Mouse (Mus musculus) lung, embryonic 15.5 days (tissue): Measurements from ENCODE around the gene Lgals7. TPM values are rescaled to one million over a fixed set of nuclear protein-coding genes. Genes with fewer than 3 reads are reported as not detected.

ENCODE experiments used
- ATAC-seq: fragments of 200-750 bp; cut with Nextera tagmentation; 2 replicates; pipeline ENCODE4 v1.8.0; 2017; ENCODE audit warnings: moderate number of reproducible peaks, borderline replicate concordance; ENCODE audit not compliant: low FRiP score, low TSS enrichment; ENCODE audit errors: extremely low read depth
- H3K27ac ChIP-seq: fragments of 300-500 bp; sonication (generic); 2 replicates; pipeline ENCODE4 v1.5.1; 2015; ENCODE audit warnings: moderate library complexity, mild to moderate bottlenecking, inconsistent platforms
- H3K27me3 ChIP-seq: fragments of 300-500 bp; sonication (generic); 2 replicates; pipeline ENCODE4 v1.6.1; 2015; ENCODE audit warnings: inconsistent platforms
- H3K36me3 ChIP-seq: fragments of 300-500 bp; sonication (generic); 2 replicates; pipeline ENCODE4 v1.6.1; 2015; ENCODE audit warnings: inconsistent platforms
- H3K4me1 ChIP-seq: fragments of 300-500 bp; sonication (generic); 2 replicates; pipeline ENCODE4 v1.6.1; 2015; ENCODE audit warnings: inconsistent platforms
- H3K4me2 ChIP-seq: fragments of 300-500 bp; sonication (generic); 2 replicates; pipeline ENCODE4 v1.6.1; 2015; ENCODE audit warnings: inconsistent platforms, mild to moderate bottlenecking, moderate library complexity
- H3K4me3 ChIP-seq: fragments of 300-500 bp; sonication (generic); 2 replicates; pipeline ENCODE4 v1.5.1; 2015; ENCODE audit warnings: mild to moderate bottlenecking, inconsistent platforms
- H3K9ac ChIP-seq: fragments of 300-500 bp; sonication (generic); 2 replicates; pipeline ENCODE4 v1.6.1; 2015; ENCODE audit warnings: inconsistent platforms
- H3K9me3 ChIP-seq: fragments of 300-500 bp; sonication (generic); 2 replicates; pipeline ENCODE4 v1.6.1; 2016; ENCODE audit warnings: inconsistent platforms
- WGBS: fragments of 180-500 bp; shearing (Covaris S2); methylation state at CpG from one replicate; pipeline ENCODE4 v1.1.7; 2015; 5-methylcytosine and 5-hydroxymethylcytosine counted together
- polyA plus RNA-seq: library from polyadenylated mRNA; unstranded; fragments of >200 nt; fragmentation: Nextera tagmentation; extraction: Ambion mirVana; gene quantifications from 2 replicates; pipeline ENCODE4 v1.2.1, GENCODE M21; 2015

Gene Lgals7
- polyA plus RNA-seq, 1 experiment from 2014 or later, result 1.6 TPM

DNA sequence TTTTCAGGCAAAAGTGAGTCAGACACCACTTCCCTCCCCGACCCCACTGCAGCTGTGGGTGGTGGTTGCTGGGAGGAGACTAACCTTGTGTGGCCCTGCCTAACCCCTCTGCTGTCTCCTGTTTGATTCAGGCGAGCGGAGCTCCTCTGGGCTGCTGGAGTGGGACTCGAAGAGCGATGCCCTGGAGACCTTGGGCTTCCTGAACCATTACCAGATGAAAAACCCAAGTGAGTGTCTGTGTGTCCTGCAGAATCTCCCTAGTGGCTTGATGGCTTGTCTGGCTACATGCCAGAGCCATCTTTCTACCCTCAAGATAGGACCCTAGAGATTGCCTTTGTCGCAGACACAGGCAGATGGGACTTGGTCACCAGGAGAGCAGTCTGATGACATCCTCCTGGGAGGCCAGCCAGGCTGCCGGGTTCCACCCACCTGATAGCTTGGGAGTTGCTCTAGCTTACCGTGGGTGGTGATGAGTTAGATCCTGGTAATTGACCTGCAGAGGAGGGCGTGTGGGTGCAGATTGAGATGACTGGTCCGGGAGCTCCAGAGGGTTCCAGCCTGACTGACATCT lies 42.3 kb upstream of the Lgals7 start:
- Histone ChIP-seq H3K27ac (peak overlapping the region; percentile 39), H3K9ac (no peak overlapping the region)
- 66% methylated on average over 10 of the region's 10 CpGs for WGBS

DNA sequence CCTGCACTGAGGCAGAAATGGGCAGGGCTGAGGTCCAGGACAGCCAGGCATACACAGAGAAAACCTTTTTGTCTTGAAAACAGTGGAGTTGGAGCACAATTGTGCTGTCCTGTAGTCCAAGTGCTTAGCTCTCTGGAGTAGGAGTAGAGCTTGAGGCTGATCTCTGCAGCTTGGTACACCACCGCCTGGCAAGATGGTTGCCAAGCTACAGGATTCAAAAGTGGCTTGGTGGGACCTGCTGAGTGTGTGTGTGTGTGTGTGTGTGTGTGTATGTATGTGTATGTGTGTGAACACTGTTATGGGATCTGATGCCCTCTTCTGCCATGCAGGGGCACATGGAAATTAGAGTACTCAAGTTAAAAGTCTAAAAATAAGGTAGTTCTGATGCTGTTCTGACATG lies 41.1 kb upstream of the Lgals7 start:
- Histone ChIP-seq H3K27ac (no peak overlapping the region), H3K9me3 (no peaks in the 10 kb centered on the region), H3K27me3 (no peaks in the 10 kb centered on the region), H3K4me2 (no peak overlapping the region), H3K4me1 (peaks cover 58% of the 10 kb centered on the region), H3K4me3 (no peak overlapping the region), H3K36me3 (peaks cover 58% of the 10 kb centered on the region), H3K9ac (no peak overlapping the region)
- 48% methylated on average over 1 of the region's 1 CpGs for WGBS
- no peak for ATAC-seq

More for the DNA sequence above, 42.3 kb upstream of the Lgals7 start:
- Histone ChIP-seq H3K4me3 (no peak overlapping the region), H3K4me2 (no peak overlapping the region), H3K4me1 (peaks cover 54% of the 10 kb centered on the region), H3K27me3 (no peaks in the 10 kb centered on the region), H3K36me3 (peaks cover 70% of the 10 kb centered on the region), H3K9me3 (no peaks in the 10 kb centered on the region)
- no peak for ATAC-seq

DNA sequence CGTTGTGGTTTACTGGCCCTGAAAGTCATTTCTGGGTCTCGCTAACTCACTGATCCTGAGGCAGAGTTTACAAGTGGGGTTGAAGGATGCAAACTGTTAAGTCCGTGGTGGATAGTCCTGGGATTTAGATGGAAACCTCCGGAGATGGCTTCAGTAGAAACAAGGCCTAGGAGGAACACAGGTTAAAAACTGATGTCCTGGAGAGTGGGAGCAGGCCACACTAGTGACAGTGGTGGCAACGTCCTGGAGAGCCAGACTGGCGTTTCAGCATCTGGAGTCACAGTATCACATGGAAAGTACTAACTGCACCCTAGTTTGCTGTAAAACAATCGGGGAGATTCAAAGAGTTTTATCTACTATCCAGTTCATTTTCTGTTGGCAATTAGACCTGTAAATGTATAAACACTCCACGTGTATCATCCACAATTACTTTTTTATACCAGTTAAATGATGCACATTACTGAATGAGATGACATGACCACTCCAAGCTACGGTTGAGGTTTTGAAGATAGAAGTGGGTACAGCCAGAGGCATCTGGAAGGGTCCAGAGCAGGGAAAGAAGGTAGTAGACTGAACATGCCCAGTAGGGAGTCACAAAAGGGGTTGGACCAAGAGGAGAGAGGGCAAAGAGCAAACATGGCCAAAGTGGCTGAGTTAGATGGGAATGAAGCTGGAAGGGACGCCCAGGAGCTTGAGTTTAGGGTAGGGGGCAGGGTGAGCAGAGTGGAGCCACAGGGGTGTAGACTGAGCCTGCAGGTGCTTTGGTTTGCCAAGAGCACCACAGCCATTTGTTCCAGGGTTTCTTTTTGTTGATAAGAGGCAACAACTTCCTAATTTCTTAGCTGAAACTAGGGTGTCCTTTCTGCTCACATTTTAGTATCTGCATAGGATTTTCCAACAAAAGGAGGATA lies 40.4 kb upstream of the Lgals7 start:
- 46% methylated on average over 10 of the region's 10 CpGs for WGBS
- no peak overlapping the region for H3K4me2 ChIP-seq
- no peak for ATAC-seq
- H3K27me3 ChIP-seq, result no peaks in the 10 kb centered on the region
- H3K9ac ChIP-seq, result no peak overlapping the region
- H3K36me3 ChIP-seq, result peaks cover 51% of the 10 kb centered on the region
- no peaks in the 10 kb centered on the region for H3K9me3 ChIP-seq
- H3K27ac ChIP-seq, result peak overlapping the region; percentile 93; the same call in 1 of the 2 replicates
- H3K4me1 ChIP-seq, result peaks cover 61% of the 10 kb centered on the region
- no peak overlapping the region for H3K4me3 ChIP-seq

DNA sequence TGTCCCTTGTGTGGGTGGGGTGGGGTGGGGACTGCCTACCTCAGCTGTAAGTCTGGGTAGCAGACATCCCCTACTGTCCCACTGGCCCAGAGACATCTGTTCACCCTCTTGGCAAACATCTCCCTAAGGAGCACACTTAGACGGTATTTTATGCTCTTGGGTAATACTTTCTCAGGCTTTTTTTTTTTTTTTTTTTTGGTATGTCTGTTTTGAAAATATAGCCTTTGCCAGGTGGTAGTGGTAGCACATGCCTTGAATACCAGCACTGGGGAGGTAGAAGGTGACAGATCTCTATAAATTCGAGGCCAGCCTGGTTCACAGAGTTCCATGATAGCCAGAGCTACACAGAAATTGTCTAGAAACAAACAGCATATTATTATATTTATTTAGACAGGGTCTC lies 39.7 kb upstream of the Lgals7 start:
- peaks cover 58% of the 10 kb centered on the region for H3K4me1 ChIP-seq
- 32% methylated on average over 2 of the region's 2 CpGs for WGBS
- no peak overlapping the region for H3K4me3 ChIP-seq
- H3K9me3 ChIP-seq, result no peaks in the 10 kb centered on the region
- peak overlapping the region; percentile 93; the same call in 1 of the 2 replicates for H3K27ac ChIP-seq
- no peak for ATAC-seq
- H3K36me3 ChIP-seq, result peaks cover 44% of the 10 kb centered on the region
- H3K9ac ChIP-seq, result no peak overlapping the region
- H3K4me2 ChIP-seq, result no peak overlapping the region
- H3K27me3 ChIP-seq, result no peaks in the 10 kb centered on the region

DNA sequence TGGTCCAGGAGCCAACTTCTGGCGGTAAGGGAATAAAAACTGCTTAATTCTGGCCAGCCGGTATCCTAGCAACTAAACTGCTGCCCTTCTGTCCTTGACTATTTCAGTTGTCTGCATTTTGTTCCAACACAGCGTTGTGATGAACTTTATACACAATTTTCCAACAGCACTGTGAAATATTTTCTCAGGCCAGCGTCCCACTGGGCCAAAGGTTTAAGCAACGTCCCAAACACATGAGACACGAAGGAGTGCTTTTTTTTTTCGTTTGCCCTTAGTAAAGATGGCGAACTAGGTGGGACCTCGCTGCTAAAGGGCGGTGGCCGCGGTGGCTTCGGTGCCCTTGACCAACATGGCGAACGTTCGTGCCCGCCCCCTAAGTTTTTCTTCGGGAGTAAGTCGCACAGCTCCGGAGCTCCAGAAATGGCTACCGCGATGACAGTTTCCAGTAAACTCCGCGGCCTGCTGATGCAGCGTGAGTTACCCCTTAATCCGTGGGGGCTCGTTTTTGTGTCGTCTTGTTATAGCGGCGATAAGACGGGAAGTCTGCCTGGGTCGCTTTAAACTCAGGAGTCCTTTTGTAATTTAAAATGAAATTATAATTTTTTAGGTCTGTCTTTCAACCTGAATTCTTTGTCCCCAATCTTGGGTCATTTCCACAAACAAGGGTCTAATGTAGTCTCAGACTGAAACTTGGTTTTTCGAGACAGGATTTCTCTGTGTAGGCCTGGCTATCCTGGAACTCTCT lies 38.5 kb upstream of the Lgals7 start, which contains the start of gene Ech1:
Gene Ech1 (plus strand): TSS at position 277 of the 745 bp plus-strand sequence.
- Histone ChIP-seq H3K4me3 (peak within 1 kb of the TSS; percentile 46), H3K27me3 (no peaks in the 10 kb centered on the region), H3K9ac (peak within 1 kb of the TSS; percentile 52), H3K4me2 (peak within 1 kb of the TSS; percentile 54), H3K9me3 (no peaks in the 10 kb centered on the region), H3K36me3 (peaks cover 39% of the 10 kb centered on the region), H3K4me1 (peaks cover 50% of the 10 kb centered on the region), H3K27ac (peak within 1 kb of the TSS; percentile 93)
- ATAC-seq, result peak; percentile 79
- 3% methylated on average over 33 of the region's 33 CpGs for WGBS

DNA sequence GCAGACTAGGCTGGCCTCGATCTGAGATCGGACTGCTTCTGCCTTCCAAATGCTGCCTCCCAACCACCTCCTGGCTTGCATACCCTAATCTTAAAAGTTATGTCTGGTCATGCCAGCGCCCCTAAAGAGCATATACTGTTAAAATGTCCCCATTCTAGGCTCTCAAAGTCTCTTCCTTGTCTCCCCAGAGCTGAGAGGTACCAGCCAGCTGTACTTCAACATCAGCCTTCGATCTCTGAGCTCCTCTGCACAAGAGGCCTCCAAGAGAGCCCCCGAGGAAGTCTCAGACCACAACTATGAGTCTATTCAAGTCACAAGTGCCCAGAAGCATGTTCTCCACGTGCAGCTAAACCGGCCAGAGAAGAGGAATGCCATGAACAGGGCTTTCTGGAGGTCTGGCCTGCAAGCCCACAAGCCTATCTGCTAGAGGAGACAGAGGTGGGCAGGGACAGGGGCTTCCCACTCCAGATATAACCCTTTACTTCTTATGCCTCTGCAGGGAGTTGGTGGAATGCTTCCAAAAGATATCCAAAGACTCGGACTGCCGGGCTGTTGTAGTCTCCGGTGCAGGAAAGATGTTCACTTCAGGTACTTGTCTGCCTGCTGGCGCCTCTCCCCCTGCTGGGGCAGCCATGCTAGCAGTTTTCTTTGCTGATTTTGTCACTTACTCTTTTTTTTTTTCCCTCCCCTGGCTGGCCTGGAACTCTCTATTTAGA lies 37.8 kb upstream of the Lgals7 start:
- Histone ChIP-seq H3K9me3 (no peaks in the 10 kb centered on the region), H3K4me2 (peak overlapping the region; percentile 54), H3K27ac (peak overlapping the region; percentile 93), H3K9ac (peak overlapping the region; percentile 52), H3K36me3 (peaks cover 39% of the 10 kb centered on the region), H3K27me3 (no peaks in the 10 kb centered on the region), H3K4me3 (peak overlapping the region; percentile 46), H3K4me1 (peaks cover 43% of the 10 kb centered on the region)
- 39% methylated on average over 11 of the region's 11 CpGs for WGBS
- ATAC-seq, result 0 out of 2 replicates have a peak, but pooled peaks have one; percentile 13

DNA sequence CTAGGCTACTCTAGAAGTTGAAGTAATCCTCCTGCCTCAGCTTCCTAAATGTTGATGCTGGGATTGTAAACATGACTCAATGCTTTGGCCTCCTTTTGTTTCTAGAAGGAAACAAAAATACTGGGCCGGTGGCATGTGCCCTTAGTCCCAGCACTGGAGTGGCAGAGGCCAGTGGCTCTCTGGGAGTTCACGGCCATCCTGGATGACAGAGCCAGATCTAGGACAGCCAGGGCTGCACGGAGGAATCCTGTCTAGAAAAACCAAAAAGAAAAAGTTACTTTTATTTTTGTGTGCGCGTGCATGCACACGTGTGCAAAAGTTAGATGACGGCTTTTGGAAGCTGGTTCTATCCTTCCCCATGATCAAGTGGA lies 37.3 kb upstream of the Lgals7 start:
- no peak for ATAC-seq
- H3K9me3 ChIP-seq, result no peaks in the 10 kb centered on the region
- H3K4me3 ChIP-seq, result no peak overlapping the region; the same call in 1 of the 2 replicates
- H3K9ac ChIP-seq, result peak overlapping the region; percentile 52; the same call in 1 of the 2 replicates
- WGBS, result 92% methylated on average over 7 of the region's 7 CpGs
- H3K4me2 ChIP-seq, result no peak overlapping the region
- H3K36me3 ChIP-seq, result peaks cover 36% of the 10 kb centered on the region
- peaks cover 38% of the 10 kb centered on the region for H3K4me1 ChIP-seq
- no peaks in the 10 kb centered on the region for H3K27me3 ChIP-seq
- peak overlapping the region; percentile 93; the same call in 1 of the 2 replicates for H3K27ac ChIP-seq

DNA sequence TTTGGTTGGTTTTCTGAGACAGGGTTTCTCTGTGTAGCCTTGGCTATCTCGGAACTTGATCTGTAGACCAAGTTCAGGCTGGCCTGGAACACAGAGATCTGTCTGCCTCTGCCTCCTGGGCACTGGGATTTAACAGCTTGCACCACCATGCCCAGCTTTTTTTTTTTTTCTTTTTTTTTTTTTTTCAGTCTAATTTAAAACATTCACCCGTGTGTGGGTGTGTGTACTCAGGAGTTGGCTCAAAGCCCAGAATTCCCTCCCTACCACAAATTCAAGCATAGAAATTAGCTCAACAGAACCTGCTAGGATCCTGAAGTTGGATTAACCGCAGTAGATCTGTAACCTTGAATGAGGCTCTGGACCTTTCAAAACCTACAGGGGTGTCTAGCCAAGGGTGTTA lies 36.3 kb upstream of the Lgals7 start:
- no peak for ATAC-seq
- no peaks in the 10 kb centered on the region for H3K9me3 ChIP-seq
- no peak overlapping the region for H3K4me3 ChIP-seq
- H3K27ac ChIP-seq, result no peak overlapping the region
- H3K4me1 ChIP-seq, result peaks cover 35% of the 10 kb centered on the region
- H3K9ac ChIP-seq, result no peak overlapping the region
- H3K36me3 ChIP-seq, result peaks cover 34% of the 10 kb centered on the region
- WGBS, result 41% methylated on average over 3 of the region's 3 CpGs
- H3K4me2 ChIP-seq, result no peak overlapping the region
- no peaks in the 10 kb centered on the region for H3K27me3 ChIP-seq

DNA sequence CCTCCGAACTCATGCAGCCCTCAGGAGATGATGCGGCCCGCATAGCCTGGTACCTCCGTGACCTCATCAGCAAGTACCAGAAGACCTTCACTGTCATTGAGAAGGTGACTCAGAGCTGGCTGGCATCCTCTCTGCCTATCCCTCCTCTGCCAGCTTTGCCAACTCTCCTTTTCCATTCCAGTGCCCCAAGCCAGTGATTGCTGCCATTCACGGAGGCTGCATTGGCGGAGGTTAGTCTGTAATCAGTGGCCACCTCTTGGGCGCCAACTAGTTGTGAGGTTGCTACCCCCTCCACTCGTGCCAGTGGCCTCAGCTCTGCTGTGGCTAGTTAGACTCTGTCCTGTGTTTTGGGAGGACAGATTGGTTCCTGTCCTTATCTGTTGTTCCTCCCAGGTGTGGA lies 33.8 kb upstream of the Lgals7 start:
- H3K9me3 ChIP-seq, result no peaks in the 10 kb centered on the region

DNA sequence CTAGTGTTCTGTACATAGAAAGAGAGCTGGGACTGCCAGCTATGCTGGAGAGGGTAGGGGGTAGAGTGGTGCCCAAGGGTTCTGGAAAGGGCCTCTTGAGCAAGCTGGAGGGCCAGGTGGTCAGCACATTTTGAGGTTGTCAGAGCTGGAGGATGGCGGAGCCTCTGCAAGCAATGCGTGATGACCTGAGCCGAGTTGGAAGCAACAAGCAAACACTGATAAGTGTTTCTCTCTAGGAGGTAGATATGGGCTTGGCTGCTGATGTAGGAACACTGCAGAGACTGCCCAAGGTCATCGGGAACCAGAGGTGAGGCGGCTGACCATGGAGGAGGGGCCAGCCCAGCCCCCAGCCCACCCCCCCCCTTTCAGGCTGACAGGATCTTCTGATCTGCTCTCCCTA lies 32.7 kb upstream of the Lgals7 start:
- Histone ChIP-seq H3K27ac (no peak overlapping the region), H3K9ac (no peak overlapping the region), H3K36me3 (peaks cover 24% of the 10 kb centered on the region), H3K4me1 (peaks cover 15% of the 10 kb centered on the region), H3K9me3 (no peaks in the 10 kb centered on the region), H3K27me3 (no peaks in the 10 kb centered on the region; the same call in 1 of the 2 replicates), H3K4me3 (no peak overlapping the region), H3K4me2 (no peak overlapping the region)
- ATAC-seq, result no peak
- whole genome bisulfite sequencing, result 62% methylated on average over 5 of the region's 5 CpGs

More for the DNA sequence above, 33.8 kb upstream of the Lgals7 start:
- WGBS, result 93% methylated on average over 8 of the region's 8 CpGs
- H3K27ac ChIP-seq, result no peak overlapping the region
- no peak overlapping the region for H3K4me3 ChIP-seq
- no peaks in the 10 kb centered on the region; the same call in 1 of the 2 replicates for H3K27me3 ChIP-seq
- peaks cover 24% of the 10 kb centered on the region for H3K36me3 ChIP-seq
- peaks cover 20% of the 10 kb centered on the region for H3K4me1 ChIP-seq
- H3K4me2 ChIP-seq, result no peak overlapping the region
- no peak overlapping the region for H3K9ac ChIP-seq
- no peak for ATAC-seq
